ENCODE assay signal across 2 mouse cellular contexts in the genomic region with DNA sequence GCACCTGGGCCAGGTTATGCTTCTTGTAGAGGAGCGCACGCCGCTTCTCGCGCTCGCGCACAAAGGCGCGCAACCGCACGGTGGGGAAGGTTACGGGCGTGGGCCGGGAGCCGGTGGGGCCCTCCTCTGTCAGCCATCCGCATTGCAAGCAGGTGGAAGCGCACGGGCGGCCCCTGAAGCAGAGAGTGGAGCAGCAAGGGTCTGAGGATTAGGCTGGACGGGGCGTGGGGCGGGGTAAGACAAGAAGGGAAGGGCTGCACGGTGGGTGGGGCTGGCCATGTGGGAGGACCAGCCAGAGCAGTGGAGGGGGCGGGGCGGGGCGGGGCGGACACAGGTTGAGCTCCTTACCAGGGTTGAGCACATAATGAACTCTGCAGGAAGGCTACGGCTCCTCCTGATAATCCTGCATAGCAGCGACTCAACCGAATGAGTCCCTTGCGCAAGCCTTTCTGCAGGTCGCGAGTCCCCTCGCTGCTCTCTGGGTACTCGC.
TF ChIP-seq lines count a peak whose summit lies in the region.

No protein-coding gene starts in this region.

TF ChIP-seq in CH12.LX, 34 proteins besides CTCF, POLR2A, EP300 and RAD21:
- TF ChIP-seq NRF1 (IDR thresholded peaks at IDR 0.05; ENCODE audit: low read depth, low read length) = peak; percentile 44; the same call in 1 of the 2 replicates
- no peak for TF ChIP-seq ZMIZ1 (IDR thresholded peaks at IDR 0.05; ENCODE audit: low read depth, low read length)
- TF ChIP-seq ZC3H11A (IDR thresholded peaks at IDR 0.05; ENCODE audit: low read depth, low read length) = no peak

TF ChIP-seq in ES-E14, 5 proteins besides CTCF, POLR2A, EP300 and RAD21:
- no peak for TF ChIP-seq HCFC1 (IDR thresholded peaks at IDR 0.05; ENCODE audit: borderline replicate concordance, insufficient read depth, low read length)
- TF ChIP-seq MAFK (IDR thresholded peaks at IDR 0.05; ENCODE audit: insufficient read depth, low read depth, low read length) = no peak
- no peak for TF ChIP-seq ZNF384 (IDR thresholded peaks at IDR 0.05; ENCODE audit: low read depth, low read length)
- TF ChIP-seq ZC3H11A (IDR thresholded peaks at IDR 0.05; ENCODE audit: borderline replicate concordance, low read depth, low read length) = no peak
TF ChIP-seq in ES-E14: peak in this region for 0.
